Mouse (Mus musculus) heart, adult 11 months (tissue): ENCODE measurements at regions not wholly inside any gene's neighbourhood (a gene's known extent, or its start where the extent isn't known, plus 50 kb on each side); places are given as distances from the start of the nearest gene placed in this dataset.

ENCODE experiments used
- DNase-seq: peaks from one replicate; pipeline ENCODE4 v3.0.0; 2022

- peak; percentile 69 for DNase-seq
These were observed 168.6 kb upstream of the Olig3 start for GRCm38 (mm10) chr10:19187716-19188081.

- peak; percentile 27 for DNase-seq
These were observed 169.2 kb upstream of the Olig3 start for GRCm38 (mm10) chr10:19187084-19187615.

- peak; percentile 84 for DNase-seq
These were observed 170.3 kb upstream of the Olig3 start for GRCm38 (mm10) chr10:19185790-19186581.

- DNase-seq: peak; percentile 76
These were observed 169.4 kb upstream of the Tnfaip3 start for GRCm38 (mm10) chr10:19184886-19185285.

GRCm38 (mm10) chr10:19177895-19178294, 162.4 kb upstream of the Tnfaip3 start:
- DNase-seq: peak; percentile 18

- no peak for DNase-seq
These were observed 162.0 kb upstream of the Tnfaip3 start for GRCm38 (mm10) chr10:19177414-19177813.

- DNase-seq: no peak
These were observed 160.8 kb upstream of the Tnfaip3 start for GRCm38 (mm10) chr10:19176249-19176648.

- DNase-seq: peak; percentile 53
These were observed 156.4 kb upstream of the Tnfaip3 start for GRCm38 (mm10) chr10:19171834-19172233.

GRCm38 (mm10) chr10:19170596-19170995, 155.1 kb upstream of the Tnfaip3 start:
- DNase-seq: peak; percentile 91

- no peak for DNase-seq
These were observed 153.8 kb upstream of the Tnfaip3 start for GRCm38 (mm10) chr10:19169272-19169671.

GRCm38 (mm10) chr10:19168362-19168761, 152.9 kb upstream of the Tnfaip3 start:
- peak; percentile 74 for DNase-seq

GRCm38 (mm10) chr10:19167641-19168271, 152.3 kb upstream of the Tnfaip3 start:
- peak; percentile 94 for DNase-seq

GRCm38 (mm10) chr10:19167101-19167500, 151.6 kb upstream of the Tnfaip3 start:
- DNase-seq: peak; percentile 5

GRCm38 (mm10) chr10:19162104-19162503, 146.6 kb upstream of the Tnfaip3 start:
- DNase-seq: peak; percentile 62

- no peak for DNase-seq
These were observed 145.7 kb upstream of the Tnfaip3 start for GRCm38 (mm10) chr10:19161149-19161548.

GRCm38 (mm10) chr10:19154041-19154440, 138.6 kb upstream of the Tnfaip3 start:
- DNase-seq: peak; percentile 15

- DNase-seq: peak; percentile 22
These were observed 137.3 kb upstream of the Tnfaip3 start for GRCm38 (mm10) chr10:19152773-19153172.

GRCm38 (mm10) chr10:19150766-19151165, 135.3 kb upstream of the Tnfaip3 start:
- DNase-seq: no peak

GRCm38 (mm10) chr10:19150005-19150404, 134.5 kb upstream of the Tnfaip3 start:
- DNase-seq: no peak

GRCm38 (mm10) chr10:19149196-19149869, 133.9 kb upstream of the Tnfaip3 start:
- DNase-seq: no peak

GRCm38 (mm10) chr10:19141481-19141880, 126.0 kb upstream of the Tnfaip3 start:
- DNase-seq: no peak

- no peak for DNase-seq
These were observed 125.2 kb upstream of the Tnfaip3 start for GRCm38 (mm10) chr10:19140628-19141027.

- DNase-seq: no peak
These were observed 123.8 kb upstream of the Tnfaip3 start for GRCm38 (mm10) chr10:19139234-19139633.

GRCm38 (mm10) chr10:19138258-19138657, 122.8 kb upstream of the Tnfaip3 start:
- DNase-seq: no peak
